Mouse (Mus musculus) thymus, postnatal 36 days (tissue): ENCODE measurements around the gene Nrxn1.

Source experiments
- DNase-seq, 2 experiments: peaks; one replicate each; pipeline ENCODE4 v3.0.0; 2022; ENCODE audit warnings: mixed read lengths in 2 of 2

Gene Nrxn1

DNA sequence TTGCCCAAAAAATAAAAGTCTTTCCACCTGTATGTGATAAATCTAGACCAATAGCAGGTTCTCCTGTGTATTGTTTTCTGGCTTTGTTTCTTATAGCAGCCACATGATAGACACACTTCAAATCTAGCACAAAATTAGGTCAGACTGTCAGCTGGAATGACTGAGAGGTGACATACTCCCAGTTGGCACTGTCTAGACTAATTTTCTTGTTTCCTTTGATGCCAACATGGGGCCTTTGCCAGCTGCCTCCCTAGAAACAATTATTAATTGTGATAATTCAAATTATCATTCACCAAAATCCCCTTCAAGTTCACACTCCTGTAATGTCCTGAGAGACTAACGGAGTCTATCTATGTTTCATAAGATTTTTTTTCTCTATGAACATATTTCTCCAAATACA, 673.3 kb downstream of the Nrxn1 start:
- no peak for DNase-seq

DNA sequence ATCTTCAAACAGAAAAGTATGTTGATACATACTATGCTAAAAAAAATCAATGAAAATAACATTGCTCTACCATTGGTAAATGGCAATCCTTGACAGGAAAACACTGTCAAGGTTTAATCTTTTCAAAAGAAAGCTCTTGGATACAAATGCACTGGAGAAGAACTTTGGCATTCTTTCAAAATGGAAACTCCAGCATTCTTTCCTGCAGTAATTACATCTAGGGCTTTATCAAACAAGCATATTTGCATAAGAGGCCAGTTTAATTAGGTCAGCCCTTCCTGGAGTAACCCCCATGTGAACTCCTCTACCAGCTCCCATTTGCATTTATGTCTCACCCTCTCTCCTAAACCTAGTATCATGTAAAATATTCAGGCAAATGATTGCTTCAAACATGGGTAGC, 696.5 kb downstream of the Nrxn1 start:
- DNase-seq = no peak

DNA sequence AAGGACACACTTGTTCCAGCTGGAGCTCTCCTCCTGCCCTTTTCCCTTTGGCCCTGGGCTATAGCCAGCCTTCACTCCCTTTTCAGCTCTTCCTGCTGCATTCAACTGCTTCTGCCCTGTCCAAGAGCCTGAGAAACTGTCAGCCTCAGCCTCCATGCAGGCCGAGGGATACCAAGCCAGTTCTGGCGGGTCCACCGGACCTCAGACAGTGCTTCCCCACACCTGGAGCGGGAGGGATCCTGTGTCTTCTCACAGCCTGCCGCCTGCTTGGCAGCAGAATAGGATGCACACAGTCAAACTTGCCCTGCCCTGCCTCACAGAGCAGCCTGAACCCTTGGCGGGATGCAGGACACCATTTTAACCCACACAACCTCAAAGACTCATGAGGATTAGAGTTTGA, 698.3 kb downstream of the Nrxn1 start:
- no peak for DNase-seq

DNA sequence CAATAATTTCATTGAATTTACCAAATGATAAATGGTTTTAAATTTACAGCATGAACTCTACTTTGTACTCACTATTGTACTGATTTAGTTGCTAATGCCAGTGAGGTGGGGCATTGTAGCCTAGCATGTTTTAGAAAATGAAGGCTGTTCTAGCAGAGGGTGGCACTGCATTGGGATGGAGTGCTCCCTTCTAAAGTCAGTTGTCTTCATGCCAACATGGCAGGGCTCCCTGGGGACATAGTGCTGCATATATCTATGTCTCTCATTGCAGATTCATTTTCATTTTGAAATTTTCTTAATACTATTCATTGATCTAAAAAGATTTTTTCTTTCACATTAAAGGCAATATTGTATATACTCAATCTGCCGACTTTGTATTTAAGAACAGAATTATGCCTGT, 700.1 kb downstream of the Nrxn1 start:
- no peak for DNase-seq

DNA sequence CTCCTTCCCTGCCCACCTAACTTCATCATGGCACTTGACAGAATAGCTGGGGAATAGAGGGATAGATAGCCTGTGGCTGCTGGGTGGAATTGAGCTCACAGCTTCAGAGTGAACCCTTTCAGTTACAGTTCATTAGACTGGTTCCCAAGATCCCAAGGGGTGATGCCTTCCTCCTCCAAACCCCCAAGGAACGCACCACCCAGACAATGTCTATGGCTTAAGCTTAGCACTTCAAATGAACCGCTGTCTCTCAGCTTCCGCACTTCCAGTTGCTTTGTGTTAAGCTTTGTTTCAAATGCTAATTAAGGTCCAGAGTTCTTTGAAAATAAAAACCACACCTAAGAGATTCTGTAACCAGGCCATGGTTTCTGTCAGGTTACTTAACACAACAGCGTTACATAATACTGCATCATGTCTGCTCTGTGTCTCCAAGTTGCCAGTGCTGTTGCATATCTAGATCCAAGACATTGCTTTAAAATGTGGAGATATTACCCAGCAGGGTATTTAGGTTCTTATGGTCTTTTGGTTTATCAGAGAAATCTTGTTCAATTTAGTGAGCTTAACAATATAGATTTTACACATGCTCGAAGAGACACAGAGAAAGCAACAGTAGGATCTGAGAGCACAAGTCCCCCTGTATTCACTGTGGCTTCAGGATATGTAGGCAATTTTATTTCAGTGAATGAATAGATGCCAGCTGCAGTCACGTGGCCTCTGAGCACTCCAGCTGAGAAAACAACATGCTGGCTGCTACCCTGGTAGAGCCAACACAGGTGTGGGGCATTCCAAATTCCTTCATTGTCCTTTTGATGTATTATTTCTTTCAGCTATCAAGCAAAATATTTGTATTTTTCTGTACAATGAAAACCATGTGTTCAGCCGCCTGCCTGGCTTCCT, 702.3 kb downstream of the Nrxn1 start:
- DNase-seq = no peak

DNA sequence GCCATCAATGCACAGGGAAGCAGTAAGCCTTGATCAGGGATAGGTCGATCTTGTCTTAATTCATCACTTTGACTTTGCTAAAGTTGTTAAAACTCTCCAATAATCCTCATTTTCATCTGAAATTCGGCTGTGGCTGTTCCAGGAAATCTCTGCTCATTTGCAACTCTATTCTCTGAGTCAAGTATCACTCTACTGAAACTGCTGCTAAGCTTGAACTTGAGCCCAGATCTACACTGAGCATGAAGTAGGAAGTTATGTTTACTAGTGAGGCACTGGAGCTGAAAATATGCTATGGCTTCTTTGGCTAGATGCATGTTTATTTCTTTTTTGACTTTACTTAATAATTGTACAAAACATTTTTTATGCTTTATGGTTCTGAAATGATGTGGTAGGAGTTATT, 708.0 kb downstream of the Nrxn1 start:
- no peak for DNase-seq

DNA sequence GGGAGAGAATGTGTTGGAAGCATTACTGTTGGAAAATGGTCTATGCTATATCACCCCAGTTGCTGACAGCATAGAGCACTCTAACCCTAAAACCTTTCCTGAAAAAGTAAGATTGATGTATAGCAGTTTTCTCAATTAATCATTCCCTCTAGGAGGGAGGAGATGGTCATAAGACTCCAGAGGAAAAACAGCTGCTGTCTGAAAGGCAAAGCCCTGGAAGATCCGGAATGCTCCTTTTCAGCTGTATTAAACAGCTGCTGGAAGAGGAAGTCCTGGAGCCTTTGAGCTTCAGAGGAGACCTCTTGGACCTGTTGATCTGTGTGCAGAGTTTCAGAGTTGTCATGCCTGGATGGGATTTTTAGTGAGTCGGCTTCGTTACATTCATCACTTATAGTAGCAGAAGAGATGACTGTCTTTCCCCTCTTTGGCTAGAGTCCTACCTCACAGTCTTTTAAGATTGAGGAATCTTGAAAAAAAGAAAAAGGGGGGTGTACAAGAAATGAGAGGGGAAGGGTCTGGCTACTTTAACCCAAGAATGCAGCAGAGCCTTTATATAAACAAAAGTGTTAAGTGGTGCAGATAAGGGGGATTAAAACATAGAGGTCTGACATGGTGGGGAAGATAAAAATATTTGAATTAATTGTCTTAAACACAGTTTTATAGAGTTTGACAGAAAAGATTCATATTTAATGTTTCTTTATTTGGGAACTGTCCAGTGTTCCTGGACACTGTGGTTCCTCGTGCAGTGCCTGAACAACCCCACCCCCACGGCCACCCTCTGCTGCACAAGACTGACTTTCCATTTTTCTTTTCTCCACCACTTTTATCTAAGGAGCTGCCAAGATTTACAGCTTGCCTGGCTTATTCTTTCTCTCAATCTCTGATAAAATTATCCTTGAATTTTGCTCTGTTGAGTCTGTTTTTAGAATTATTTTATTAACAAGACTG, 710.1 kb downstream of the Nrxn1 start:
- no peak for DNase-seq

DNA sequence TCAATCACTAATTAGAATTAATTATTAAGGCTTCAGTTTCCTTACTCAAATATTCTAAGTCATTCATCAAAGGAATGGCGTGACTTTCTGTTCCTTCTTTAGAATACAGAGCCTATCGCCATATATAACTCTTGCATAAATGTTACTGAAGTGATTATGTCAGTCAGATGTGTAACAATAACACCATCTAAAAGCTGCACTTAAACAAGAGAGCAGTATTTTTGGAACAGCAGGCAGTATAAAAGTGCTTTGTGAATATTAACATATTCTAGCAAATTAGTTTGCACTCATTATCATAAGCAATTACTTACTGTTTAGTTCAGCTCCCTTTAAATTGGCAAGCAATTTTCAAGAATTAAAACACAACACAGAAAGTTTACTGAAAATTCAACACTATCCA, 716.3 kb downstream of the Nrxn1 start:
- DNase-seq = no peak

DNA sequence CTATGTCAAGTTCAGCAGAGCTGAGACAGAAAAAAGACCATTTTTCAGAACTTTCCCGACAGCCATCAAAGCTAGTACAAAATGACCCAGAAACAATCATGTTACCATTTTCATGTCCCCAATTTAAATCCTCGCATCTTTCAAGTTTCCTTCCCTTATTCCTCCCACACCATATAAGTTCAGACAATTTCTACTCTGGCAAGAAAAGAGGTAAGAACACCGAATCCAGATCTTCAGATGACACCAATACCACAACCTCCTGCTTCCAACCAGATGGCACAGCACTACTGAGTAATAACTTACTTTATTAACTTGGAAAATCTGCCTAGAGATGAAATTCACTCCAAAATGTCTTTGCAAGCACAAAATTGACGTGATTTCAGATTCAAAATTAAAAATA, 730.7 kb downstream of the Nrxn1 start:
- no peak for DNase-seq

DNA sequence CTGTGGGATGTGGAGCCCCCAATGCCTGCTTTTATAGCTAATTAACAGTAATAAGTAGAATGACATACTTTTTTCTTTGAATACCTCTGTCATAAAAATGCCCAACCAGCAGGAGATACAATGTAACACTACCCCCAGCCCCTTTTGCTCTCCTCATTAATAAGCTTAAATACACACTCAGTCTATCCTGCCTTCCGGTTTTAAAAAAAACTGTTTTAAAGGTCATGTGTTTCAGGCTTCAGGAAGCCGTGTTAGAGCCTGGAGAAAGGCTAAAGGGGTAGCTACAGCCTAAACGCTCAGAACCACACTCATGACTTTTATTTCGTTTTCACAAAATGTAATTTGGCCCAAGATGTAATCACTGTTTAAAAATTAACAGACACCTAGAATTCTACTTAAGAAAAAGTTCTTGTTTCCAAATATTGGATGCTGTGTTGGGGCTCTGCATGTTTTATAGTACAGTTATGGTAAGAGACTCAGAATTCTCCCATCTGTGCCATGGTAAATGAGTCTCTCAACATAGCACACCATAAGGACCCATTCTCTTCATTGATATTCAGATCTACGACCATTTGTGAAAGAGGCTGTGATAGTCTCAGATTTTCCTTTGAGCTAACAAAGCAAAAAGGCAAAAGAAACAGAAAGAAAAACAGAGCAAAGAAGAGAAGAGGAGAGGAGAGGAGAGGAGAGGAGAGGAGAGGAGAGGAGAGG, 743.3 kb downstream of the Nrxn1 start:
- no peak for DNase-seq

DNA sequence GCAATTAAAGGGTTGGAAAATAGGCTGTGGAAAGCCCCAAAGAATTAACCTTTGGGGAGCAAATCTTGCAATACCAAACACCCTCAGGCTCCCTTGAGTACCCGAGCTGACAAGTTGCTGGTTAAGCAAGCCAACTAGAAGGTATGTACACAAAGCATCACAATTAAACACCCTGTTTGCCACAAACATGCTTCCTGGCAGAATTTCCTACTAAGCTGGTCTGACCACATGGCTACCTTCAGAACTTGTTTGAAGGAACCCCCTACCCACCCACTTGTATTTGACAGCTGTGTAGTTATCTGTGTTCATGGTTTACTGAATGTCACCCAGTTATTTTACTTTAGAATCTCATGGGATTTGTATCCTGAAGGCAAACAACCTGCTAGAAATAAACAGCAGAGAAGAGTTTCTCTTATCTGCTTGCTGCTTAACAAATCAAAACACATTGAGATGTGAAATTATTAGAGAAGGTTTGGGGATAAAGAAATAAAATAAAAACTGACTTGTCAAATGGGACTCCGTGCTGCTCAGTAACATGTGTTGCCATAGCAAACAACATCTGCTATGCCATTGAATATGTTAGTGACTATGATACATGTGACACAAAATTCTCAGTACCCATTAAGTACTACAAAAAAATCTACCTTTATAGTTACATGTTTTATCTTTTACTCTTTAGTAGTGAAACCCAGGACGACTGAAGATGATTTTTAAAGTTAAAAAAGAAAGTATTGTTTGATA, 746.0 kb downstream of the Nrxn1 start:
- DNase-seq = no peak

DNA sequence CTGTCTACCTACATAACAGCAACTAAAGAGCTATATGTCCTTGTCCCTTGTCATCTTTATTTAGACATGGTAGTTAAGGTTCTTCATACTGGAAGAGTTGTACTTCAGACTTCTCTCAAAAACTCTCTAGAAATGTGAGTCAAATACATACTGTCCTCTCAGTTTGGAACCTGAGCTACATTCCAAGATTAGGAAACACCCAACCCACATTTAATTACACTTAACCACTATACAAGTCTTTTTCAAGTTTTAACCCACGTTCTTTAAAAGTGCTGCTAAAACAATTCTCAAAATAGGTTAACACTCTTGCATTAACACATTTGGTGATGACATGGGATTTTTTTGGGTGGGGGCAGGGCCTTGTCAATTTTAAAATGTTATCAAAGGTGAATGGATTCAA, 759.4 kb downstream of the Nrxn1 start:
- no peak for DNase-seq

DNA sequence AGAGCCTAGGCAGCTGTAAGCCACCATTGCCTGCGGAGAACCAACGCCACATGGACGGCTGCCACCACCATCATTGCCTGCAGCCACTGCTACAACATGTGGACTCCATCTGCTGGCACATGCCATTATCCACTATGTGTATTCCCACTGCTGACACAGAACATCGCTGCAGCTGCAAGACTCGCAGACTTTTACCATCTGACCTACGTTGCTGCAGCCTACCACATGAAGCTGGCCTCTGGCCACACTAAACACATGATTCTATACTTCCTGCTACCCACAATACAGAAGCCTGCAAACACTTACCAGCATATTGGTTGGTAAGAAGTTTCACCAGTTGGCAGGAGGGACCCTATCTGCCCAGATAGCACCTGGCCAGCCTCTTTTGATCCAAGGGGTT, 769.2 kb downstream of the Nrxn1 start:
- no peak for DNase-seq

DNA sequence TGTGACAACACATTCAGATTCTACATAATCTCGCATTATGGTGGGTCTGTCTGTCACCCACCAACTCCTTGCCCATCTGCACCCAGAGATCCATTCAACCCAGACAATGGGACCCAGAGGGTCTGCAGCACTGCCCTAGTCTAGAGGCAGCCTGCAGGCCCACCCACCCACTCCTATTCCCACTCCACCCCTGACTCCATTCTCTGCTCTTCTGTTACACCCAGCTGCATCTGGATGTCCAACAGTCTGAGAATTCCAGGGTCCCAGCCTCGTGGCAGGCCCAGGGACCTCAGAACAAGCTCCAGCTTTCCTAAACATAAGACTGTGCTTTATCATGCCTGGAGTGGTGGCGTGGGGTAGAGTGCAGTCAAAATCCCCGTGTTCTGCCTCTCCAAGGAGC, 820.6 kb downstream of the Nrxn1 start:
- no peak for DNase-seq

DNA sequence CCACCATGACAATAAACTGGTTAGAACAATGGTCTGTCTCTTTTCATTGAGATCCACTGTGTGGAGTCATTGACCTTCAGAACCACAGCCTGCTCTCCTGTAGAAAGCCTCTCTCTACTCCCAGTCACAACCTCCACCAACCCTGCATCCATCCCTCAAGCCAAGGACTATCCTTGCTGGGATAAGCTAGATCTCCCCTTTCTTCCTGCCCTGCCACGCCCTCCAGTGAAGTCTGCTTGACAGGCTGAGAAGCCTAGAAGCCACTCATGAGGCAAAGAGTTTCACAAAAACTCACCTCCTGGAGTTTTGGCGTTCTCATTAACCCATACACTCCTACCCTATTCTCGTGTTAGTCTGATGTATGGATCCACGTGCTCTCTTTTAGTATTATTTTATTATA, 821.7 kb downstream of the Nrxn1 start:
- no peak for DNase-seq

DNA sequence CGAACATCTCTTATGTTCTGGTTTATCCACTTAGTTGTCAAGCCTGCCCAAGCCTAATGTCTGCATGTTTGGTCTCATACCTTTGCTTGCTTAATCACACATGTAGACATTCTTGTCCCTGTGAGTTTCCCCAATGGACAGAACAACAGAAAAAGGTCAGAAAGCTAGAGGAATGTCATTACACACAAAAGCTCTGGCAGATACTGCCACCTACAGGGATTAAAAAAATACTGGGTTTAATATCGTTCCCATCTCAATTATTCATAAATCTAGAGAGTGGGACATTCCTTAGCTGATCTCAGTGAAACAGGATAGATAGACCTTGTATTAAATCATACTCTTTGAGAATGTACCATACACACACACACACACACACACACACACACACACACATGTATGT, 823.7 kb downstream of the Nrxn1 start:
- DNase-seq = no peak

DNA sequence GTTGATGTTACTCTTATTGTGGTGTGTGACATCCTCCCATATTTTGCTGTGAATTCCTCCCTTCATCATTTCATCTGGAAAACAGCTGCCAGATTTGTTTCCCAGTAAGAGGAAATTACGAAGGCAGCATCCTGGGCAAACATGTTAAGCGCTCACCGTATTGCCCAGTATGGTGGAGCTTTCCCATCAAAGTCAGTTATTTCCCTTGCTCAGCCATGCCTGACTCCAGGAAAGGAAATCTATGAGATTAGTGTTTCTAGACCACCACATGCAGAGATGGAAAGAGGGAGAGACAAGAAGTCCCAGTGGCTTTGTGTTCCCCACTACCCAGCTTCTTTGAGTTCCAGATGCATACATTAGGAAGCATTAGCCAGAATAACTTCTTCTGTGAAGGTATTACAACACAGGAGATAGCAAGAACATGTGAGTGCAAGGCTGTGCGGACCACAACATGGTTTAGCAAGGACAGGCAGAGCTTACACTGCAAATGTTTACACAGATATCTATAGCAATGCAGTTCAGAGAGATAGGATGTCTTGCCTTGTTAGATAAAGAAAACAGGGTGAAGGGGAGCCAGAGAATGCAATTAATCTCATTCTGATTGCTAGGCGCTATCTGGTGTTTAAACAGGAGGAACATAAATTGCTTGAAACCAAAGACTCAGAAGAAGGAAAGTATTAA, 839.3 kb downstream of the Nrxn1 start:
- no peak for DNase-seq

DNA sequence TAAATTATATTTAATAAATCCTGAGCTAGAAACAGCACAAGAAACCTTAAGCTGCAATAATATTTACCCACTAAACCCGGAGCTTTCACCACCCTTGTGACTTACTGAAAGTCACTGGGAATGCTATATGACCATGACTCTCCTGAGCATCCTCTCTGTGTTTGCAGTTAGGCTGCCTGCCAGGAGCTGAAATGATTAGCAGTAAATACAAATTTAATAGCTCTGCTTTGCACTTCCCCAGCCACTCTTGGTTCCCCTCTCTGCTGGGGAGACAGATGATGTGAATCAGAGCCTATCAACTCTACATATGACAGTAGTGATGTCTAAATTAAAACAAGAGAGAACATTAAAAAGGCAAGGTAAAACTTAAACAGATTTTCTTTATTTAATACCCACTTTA, 840.7 kb downstream of the Nrxn1 start:
- DNase-seq = no peak

DNA sequence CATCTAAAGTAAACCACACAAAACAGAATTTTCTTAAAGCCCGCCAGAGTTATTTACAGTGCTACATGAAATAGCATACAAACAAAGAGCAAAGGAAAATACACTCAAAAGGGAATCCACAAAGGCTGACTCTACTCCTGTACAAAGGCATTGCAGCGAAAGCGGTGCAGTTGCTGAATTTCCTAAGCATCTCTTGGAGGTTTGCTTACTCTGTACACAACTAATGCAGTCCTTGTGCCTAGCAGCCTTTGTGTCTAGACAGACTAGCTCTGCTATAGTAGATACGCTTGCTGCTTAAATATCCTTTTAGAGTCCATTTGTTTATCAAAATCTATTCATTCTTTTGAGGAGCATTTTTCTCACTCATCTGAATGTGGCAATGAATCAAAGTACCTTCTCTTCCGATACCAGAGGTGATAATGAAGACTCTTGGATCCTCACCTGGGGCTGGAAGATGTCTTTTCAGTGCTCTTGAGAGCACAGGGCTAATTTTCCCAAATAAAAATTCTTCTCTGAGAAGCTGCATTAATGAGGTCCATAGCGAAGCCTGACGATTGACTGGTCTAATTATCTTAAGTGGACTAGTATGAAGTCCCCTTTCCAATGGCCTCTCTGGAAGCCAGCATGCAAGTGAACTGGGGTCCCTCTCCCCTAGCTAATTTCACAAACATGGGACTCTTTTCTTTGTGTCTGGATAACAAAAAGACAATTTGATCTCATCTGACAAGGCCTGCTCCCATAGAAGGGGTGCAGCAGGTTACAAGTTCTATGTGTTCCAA, 845.6 kb downstream of the Nrxn1 start:
- DNase-seq = no peak

DNA sequence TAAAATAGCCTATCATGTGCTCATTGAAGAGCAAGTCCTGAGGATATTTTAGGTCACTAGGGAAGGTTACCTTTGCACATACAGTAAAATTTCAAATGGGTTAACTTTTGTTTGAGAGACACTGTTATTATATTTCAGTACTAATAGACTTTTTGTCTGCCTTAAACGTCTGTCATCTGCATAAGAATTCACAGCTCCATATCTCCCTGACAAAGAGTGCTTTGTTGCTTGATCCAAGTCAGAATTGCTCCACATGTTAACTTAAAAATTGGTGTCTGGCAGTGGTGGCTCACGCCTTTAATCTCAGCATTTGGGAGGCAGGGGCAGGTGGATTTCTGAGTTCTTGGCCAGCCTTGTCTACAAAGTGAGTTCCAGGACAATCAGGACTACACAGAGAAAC, 848.5 kb downstream of the Nrxn1 start:
- no peak for DNase-seq

DNA sequence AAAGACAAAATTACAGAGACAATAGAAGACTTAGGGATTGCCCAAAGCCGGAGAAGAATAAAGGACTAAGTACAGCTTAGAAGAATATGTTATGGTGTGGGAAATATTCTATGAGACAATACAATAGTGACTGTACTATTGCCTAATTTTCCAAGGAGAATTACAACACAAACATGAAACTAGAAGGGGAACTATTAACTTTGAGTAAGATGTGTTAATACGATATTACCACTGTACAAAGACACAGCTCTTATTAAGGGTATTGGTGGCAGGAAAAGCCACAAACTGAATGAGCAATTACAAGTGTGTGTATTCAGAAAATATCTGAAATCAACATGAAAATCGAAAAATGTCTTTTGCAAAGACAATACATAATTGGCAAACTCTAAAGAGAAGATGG, 853.9 kb downstream of the Nrxn1 start:
- DNase-seq = no peak
